Mouse (Mus musculus): ENCODE measurements at regions not wholly inside any gene's neighbourhood (a gene's known extent, or its start where the extent isn't known, plus 50 kb on each side); places are given as distances from the start of the nearest gene placed in this dataset.

DNA sequence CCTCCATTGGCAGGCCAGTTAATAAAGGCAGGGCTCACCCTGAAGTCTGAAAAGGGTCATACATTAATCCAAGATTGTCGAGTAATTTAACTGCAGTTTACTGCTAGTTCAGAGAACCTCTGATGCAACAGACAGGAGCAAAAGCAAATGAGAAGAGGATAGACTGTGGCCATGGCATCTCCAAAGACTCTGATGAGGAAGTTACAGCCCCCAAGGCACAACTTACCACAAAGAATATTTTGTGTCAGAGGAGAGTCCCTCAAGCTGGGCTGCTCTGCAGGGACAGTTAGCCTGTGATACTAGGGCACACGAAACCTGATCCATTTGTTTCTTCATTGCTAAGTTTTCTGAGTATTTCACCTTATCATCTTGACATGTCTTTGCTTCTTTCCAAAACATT, 130.9 kb upstream of the Sesn3 start:
- TF ChIP-seq CTCF (IDR thresholded peaks at IDR 0.05; ENCODE audit: control insufficient read depth, insufficient read depth, low read length) (no peak), POLR2A (IDR thresholded peaks at IDR 0.05; ENCODE audit: borderline replicate concordance, control insufficient read depth, low read depth, low read length) (no peak)
